Mouse (Mus musculus) G1E-ER4 (cell line): ENCODE data around the gene Emc8. TPM values are rescaled to one million over a fixed set of nuclear protein-coding genes. Genes with fewer than 3 reads are reported as not detected.

ENCODE experiments used
- GATA1 ChIP-seq: IDR thresholded peaks from one replicate; pipeline ENCODE4 v1.8.0; 2012; ENCODE audit warnings: low read length, inconsistent platforms
- polyA plus RNA-seq: library from polyadenylated mRNA; stranded (reverse); fragments of >175 nt; gene quantifications from 2 replicates; pipeline ENCODE4 v1.2.3, GENCODE M21; 2012

Gene Emc8
- polyA plus RNA-seq, 1 experiment = 162 TPM

- TF ChIP-seq GATA1 = no peak
Observed at GRCm38 (mm10) chr8:120631441-120632375, 36.7 kb downstream of the Emc8 start.

DNA sequence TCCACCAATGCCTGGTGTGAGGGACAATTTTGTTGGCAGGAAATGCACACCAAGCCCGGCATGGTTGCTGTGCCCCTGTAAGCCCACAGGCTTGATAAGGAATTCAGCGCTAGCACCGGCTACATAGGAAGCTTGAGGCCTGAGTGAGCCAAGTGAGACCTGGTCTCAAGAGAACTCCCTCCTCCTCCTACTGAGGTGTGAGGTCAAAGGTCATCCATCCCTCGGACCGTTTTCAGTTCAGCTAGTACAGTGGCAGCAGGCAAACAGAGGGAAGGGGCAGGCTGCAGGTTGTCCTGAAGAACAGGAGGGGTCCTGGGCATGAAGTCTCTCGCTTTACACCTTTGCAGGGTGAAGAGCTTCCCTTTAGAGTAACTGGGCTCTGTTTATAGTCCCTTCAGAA, 37.5 kb downstream of the Emc8 start:
- TF ChIP-seq GATA1 = no peak

DNA sequence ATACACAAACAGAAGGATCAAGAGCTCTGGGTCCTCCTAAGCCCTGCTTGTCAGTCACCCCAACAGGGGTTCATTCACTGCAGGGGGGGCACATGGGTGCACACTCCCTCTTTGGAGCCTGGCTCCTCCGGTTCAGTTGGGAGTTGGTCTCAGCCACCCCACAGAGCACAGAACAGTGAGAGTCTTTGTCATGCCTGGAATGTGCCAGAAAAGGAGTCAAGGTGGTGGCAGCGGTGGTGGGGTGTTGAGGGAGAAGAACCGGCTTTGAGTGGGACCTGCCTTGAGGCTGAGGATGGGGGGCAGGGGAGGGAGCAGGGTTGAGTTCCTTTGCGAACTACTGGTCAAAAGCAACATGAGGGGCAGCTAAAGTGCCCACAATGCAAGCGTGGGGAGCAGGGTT, 38.3 kb downstream of the Emc8 start:
- TF ChIP-seq GATA1 = no peak

DNA sequence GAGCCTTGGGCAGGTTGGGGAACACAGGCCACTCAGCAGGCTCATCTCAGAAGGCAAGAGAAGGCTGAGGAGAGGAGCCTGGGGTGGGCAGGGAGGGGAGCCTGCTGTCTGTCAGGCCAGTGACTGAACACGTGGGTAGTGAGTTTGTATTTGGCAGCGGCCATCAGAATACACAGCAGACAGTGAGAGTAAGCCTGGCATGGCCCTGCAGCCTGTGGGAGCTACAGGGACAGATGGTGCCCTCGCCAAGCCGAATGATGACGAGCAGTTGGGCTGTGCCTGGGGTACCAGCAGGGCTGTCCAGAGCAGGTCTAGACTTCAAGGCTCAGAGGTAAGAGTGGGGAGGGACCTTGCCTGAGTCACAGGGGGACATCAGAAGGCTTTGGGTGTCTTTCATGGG, 41.1 kb downstream of the Emc8 start:
- TF ChIP-seq GATA1 = no peak

- no peak for TF ChIP-seq GATA1
Observed at GRCm38 (mm10) chr8:120626461-120626860, 41.9 kb downstream of the Emc8 start.

DNA sequence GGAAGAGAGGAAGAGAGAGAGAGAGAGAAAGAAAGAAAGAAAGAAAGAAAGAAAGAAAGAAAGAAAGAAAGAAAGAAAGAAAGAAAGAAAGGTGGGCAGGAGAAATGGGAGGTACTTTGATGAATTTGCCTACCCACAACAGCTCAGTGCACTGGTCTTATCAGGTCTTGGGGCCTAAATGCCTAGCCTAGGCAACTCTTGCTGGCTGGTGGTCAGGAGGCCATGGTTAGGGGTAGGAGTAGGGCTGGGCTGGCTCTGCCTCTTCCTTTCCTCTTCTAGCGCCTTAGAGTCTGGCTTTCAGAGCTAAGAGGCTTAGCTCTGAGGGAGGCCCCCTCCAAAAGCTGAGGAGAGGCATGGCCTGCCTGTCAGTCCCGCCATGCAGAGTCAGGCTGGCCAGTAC, 44.8 kb downstream of the Emc8 start:
- no peak for TF ChIP-seq GATA1

- no peak for TF ChIP-seq GATA1
Observed at GRCm38 (mm10) chr8:120622161-120622560, 46.2 kb downstream of the Emc8 start.

GRCm38 (mm10) chr8:120620441-120620840, 47.9 kb downstream of the Emc8 start:
- no peak for TF ChIP-seq GATA1

GRCm38 (mm10) chr8:120619235-120620180, 48.9 kb downstream of the Emc8 start:
- no peak for TF ChIP-seq GATA1

DNA sequence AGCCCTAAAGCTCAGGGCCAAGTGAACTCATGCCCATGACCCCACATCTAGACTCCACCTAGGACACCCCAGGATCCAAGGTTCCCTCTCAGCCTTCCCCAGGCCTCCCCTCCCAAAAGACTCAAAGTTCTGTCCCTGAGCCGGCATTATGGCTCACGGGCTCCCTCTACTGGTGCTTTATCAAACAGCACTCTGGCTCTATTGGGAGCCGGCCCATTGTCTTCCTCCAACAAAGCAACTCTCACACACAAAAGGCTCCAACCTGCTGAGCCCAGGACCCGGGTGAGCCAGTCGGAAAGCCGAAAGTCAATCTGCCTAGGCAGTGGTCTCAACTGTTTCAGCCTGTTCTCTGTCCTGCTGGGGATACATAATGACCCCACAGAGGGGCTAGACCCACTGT, 50.3 kb downstream of the Emc8 start:
- no peak for TF ChIP-seq GATA1

GRCm38 (mm10) chr8:120616663-120617626, 51.4 kb downstream of the Emc8 start:
- TF ChIP-seq GATA1 = no peak

DNA sequence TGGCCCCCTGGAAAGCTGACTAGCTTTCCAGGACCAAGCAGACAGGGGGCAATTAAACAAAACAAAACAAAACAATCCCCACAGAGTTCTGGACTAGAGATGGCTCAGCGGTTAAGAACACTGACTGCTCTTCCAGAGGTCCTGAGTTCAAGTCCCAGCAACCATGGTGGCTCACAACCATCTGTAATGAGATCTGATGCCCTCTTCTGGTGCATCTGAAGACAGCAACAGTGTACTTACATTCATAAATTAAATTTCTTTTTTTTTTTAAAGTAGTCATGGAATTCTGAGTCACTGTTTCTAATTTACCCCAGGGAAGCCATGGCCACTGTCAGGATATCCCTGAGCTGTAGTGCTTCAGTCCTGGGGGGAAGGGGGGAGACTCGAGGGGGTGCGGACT, 53.9 kb downstream of the Emc8 start:
- TF ChIP-seq GATA1 = no peak

DNA sequence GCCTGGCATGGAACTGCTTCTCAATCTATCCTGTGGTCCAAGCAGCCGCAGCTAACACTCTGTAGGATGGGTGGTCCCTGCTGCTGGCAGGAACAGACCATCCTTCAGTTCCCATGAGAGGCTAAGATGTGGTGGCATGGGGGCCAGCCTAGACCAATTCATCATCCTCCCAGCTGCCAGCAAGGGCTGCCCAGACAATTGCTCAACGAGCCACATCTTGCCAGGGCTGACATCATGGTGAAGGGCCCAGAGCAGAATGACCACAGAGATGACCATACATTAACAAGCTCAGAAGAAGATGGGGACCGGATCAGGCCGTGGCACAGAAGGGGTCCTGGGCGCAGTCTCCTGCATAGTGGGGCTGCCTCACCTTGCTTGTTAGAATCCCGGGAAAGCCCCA, 57.5 kb downstream of the Emc8 start:
- TF ChIP-seq GATA1 = no peak

- TF ChIP-seq GATA1 = no peak
Observed at GRCm38 (mm10) chr8:120607885-120608284, 60.5 kb downstream of the Emc8 start.

DNA sequence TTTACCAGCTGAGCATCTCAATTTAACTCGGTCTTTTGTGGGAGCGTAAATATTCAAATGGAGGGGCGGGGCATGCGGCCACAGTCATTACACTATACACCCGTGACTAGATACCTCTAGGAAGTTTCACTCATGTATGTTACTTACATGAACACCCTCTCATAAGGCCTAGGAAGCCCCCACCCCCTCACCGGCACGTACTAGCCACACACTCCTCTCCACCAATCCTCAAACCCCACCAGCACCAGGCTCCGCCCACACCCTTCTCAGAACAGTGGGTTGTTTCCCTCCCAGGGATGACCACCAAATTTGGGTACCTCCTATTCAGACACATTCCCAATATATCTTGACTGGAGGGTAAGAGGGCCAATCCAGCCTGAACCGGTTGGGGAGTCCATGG, 60.9 kb downstream of the Emc8 start:
- no peak for TF ChIP-seq GATA1

Other genes starting within 250 kb of the Emc8 start
- gene Gins2, start 79.3 kb downstream of the Emc8 start, polyA plus RNA-seq = 39.1 and 124 TPM in 2 replicates
- gene 1190005I06Rik, start 20.9 kb downstream of the Emc8 start, polyA plus RNA-seq = 0.39 and 0.69 TPM in 2 replicates
- 2.2 and 3.0 TPM in 2 replicates for gene Gm27021, start 494 bp downstream of the Emc8 start, polyA plus RNA-seq
- 307 and 322 TPM in 2 replicates for gene Cox4i1, start 351 bp downstream of the Emc8 start, polyA plus RNA-seq
- not detected in 2 replicates for gene Irf8, start 67.8 kb upstream of the Emc8 start, polyA plus RNA-seq